Mouse (Mus musculus): ENCODE results near the gene Slc22a23.

GRCm38 (mm10) chr13:34308604-34308927, 36.4 kb downstream of the Slc22a23 start:
- TF ChIP-seq CTCF (IDR thresholded peaks at IDR 0.05), result no peak
- no peak for TF ChIP-seq POLR2A (IDR thresholded peaks at IDR 0.05; ENCODE audit: insufficient read depth, low read depth, low read length)
